Mouse (Mus musculus): ENCODE measurements around the gene Fbxo46. TPM values are rescaled to one million over a fixed set of nuclear protein-coding genes. Genes with fewer than 3 reads are reported as not detected.

The Fbxo46 gene
- polyA plus RNA-seq, 1 experiment = 7.6 TPM

DNA sequence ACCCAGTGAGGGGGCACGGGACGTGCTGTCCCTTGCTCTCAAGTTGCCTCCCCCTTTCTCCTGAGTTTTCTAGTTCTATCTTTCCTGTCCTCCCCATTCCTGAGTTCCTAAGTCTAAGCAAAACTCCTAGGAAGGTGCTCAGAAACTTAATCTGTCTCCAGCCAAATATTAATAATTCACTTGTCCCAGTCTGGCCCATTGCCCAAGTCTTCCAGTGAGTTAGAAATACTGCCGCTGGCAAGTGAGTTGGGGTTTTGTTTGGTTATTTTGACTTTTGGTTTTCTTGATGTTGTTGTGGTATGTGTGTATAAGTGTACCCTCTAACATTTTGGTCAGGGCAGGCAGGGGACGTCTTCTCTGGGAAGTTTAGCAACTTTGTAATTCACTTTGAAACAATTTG is 2.0 kb downstream of the Fbxo46 start:
- WGBS = 71% methylated on average over 4 of the region's 4 CpGs

DNA sequence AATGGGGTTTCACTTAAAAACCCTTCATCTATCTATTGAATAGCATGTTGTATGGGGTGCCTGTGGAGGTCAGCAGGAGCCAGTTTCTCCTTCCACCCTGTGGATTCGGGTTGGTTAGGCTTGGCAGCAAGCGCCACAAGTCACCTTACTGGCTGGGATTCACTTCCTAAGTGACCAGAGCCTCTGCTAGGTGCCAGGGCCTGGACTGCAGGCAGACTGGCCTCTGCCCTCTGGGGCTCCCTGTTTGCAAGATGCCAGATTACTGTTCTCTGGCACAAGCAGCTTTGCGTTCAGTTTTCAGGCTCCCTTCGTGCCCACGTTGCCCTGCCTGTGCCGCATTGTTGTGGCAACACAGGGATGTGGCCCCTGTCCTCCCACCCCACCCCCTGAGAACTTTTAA is 5.1 kb downstream of the Fbxo46 start:
- WGBS = 44% methylated on average over 6 of the region's 6 CpGs
- no peak for TF ChIP-seq POLR2A (IDR thresholded peaks at IDR 0.05; ENCODE audit: borderline replicate concordance, insufficient read depth, low read length)
- no peak for TF ChIP-seq CTCF (IDR thresholded peaks at IDR 0.05; ENCODE audit: borderline replicate concordance, insufficient read depth, low read depth, low read length)
- no peaks in the 10 kb centered on the region for H3K4me1 ChIP-seq (ENCODE audit: control insufficient read depth, insufficient read depth, low read length)
- no peak overlapping the region for H3K27ac ChIP-seq (ENCODE audit: insufficient read depth, low read length)
- no peaks in the 10 kb centered on the region for H3K27me3 ChIP-seq (ENCODE audit: control insufficient read depth, insufficient read depth, low read length)
- DNase-seq = no peak
- no peak overlapping the region for H3K4me3 ChIP-seq (replicated peaks; ENCODE audit: insufficient read depth, low read depth, low read length)

More for the DNA sequence above, 2.0 kb downstream of the Fbxo46 start:
- no peak for DNase-seq
- no peaks in the 10 kb centered on the region for H3K27me3 ChIP-seq (ENCODE audit: control insufficient read depth, insufficient read depth, low read length)
- no peak for TF ChIP-seq CTCF (IDR thresholded peaks at IDR 0.05; ENCODE audit: borderline replicate concordance, insufficient read depth, low read depth, low read length)
- TF ChIP-seq POLR2A (IDR thresholded peaks at IDR 0.05; ENCODE audit: borderline replicate concordance, insufficient read depth, low read length) = no peak
- no peak overlapping the region for H3K4me3 ChIP-seq (replicated peaks; ENCODE audit: insufficient read depth, low read depth, low read length)
- no peak overlapping the region for H3K27ac ChIP-seq (ENCODE audit: insufficient read depth, low read length)
- peaks cover 4% of the 10 kb centered on the region; the same call in 1 of the 2 replicates for H3K4me1 ChIP-seq (ENCODE audit: control insufficient read depth, insufficient read depth, low read length)

DNA sequence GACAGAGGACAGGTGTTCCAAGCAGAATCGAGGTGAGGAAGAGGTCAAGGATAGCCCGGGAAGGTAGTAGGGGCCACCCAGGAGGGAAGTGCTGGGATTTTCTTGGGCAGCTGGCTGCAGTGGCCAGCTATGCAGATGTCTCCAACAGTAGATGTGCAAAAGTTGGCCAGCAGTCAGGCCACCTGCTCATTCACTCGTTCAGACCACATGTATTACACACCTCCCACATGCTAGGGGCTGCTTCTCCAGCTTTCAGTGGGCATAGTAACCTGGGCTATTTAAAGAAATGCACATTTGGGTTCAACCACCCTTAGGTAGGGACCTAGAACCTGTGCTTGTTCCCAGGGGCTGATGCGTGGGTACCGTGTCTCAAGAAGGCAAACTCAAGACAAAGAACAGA is 8.1 kb downstream of the Fbxo46 start:
- TF ChIP-seq CTCF (IDR thresholded peaks at IDR 0.05; ENCODE audit: borderline replicate concordance, insufficient read depth, low read depth, low read length) = no peak
- TF ChIP-seq POLR2A (IDR thresholded peaks at IDR 0.05; ENCODE audit: borderline replicate concordance, insufficient read depth, low read length) = no peak
- no peak for DNase-seq
- Histone ChIP-seq H3K27ac (ENCODE audit: insufficient read depth, low read length) (no peak overlapping the region), H3K4me3 (replicated peaks; ENCODE audit: insufficient read depth, low read depth, low read length) (no peak overlapping the region), H3K27me3 (ENCODE audit: control insufficient read depth, insufficient read depth, low read length) (no peaks in the 10 kb centered on the region), H3K4me1 (ENCODE audit: control insufficient read depth, insufficient read depth, low read length) (no peaks in the 10 kb centered on the region)
- 69% methylated on average over 5 of the region's 5 CpGs for WGBS

DNA sequence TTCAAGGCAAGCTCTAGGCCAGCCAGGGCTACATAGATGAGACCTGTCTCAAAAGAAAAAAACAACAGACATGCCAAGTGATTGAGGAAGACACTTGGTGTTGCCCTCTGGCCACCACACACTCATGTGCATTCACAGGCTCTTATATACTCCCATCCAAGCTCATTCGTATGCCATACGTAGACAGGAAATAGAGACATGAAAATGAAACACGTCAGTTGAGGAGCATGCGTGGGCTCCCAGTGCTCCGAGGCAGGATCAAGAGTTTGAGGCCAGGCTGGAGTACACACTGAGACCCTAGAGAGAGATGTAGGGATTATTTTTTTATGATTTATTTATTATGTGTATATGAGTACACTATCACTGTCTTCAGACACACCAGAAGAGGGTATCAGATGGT is 9.7 kb downstream of the Fbxo46 start:
- no peak overlapping the region for H3K27ac ChIP-seq (ENCODE audit: insufficient read depth, low read length)

DNA sequence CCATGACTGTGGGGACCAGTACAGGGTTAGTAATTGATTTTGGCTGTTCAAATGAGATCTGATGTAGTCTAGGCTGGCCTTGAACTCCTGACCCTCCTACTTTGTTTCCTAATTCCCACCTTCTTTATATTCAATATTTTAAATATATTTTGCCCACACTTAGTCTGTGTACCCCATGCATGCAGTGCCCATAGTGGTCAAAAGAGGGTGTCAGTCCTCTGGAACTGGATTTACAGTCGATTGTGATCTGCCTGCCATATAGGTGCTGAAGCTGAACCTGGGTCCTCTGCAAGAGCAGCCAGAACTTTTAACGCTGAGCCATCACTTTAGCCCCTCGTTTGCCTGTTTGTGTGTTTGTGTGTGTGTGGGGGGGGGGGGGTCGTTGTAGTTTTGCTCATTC is 11.0 kb downstream of the Fbxo46 start:
- TF ChIP-seq POLR2A (IDR thresholded peaks at IDR 0.05; ENCODE audit: borderline replicate concordance, insufficient read depth, low read length) = no peak
- no peak; the same call in 1 of the 2 replicates for TF ChIP-seq CTCF (IDR thresholded peaks at IDR 0.05; ENCODE audit: borderline replicate concordance, insufficient read depth, low read depth, low read length)
- DNase-seq = no peak
- peak overlapping the region; percentile 24 for H3K4me3 ChIP-seq (replicated peaks; ENCODE audit: insufficient read depth, low read depth, low read length)
- WGBS = 25% methylated on average over 4 of the region's 4 CpGs
- H3K27ac ChIP-seq (ENCODE audit: insufficient read depth, low read length) = no peak overlapping the region; the same call in 1 of the 2 replicates
- H3K27me3 ChIP-seq (ENCODE audit: control insufficient read depth, insufficient read depth, low read length) = no peaks in the 10 kb centered on the region
- H3K4me1 ChIP-seq (ENCODE audit: control insufficient read depth, insufficient read depth, low read length) = no peaks in the 10 kb centered on the region; the same call in 1 of the 2 replicates

More for the DNA sequence above, 9.7 kb downstream of the Fbxo46 start:
- Histone ChIP-seq H3K4me3 (replicated peaks; ENCODE audit: insufficient read depth, low read depth, low read length) (no peak overlapping the region), H3K4me1 (ENCODE audit: control insufficient read depth, insufficient read depth, low read length) (no peaks in the 10 kb centered on the region), H3K27me3 (ENCODE audit: control insufficient read depth, insufficient read depth, low read length) (no peaks in the 10 kb centered on the region)
- DNase-seq = no peak
- 91% methylated on average over 5 of the region's 5 CpGs for WGBS
- TF ChIP-seq POLR2A (IDR thresholded peaks at IDR 0.05; ENCODE audit: borderline replicate concordance, insufficient read depth, low read length) = no peak
- no peak for TF ChIP-seq CTCF (IDR thresholded peaks at IDR 0.05; ENCODE audit: borderline replicate concordance, insufficient read depth, low read depth, low read length)

DNA sequence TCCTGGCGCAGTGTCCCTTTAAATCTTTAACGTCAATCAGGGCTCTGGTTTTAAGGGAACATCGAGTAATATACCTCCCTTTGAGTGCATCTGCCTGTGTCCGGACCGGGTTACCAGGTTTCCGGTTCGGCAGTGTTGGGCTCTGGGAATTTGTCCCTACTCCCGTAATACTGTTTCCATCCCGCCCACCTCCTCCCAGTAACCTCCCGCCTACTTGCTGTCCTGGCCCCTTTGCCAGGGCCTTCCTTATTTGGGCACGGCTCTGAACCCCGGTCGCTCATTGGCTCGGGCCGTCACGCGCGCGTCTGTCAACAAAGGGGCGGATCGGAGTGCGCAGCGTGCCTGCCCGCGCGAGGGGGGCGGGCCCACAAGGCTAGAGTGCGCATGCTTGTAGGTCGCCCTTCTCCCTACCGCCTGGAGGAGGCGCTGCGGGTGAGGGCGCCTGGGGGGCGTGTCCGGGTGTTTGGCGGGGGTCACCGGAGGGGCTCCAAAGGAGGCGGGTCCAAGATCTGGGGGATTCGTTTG is 11.7 kb downstream of the Fbxo46 start:
- WGBS = under 1% methylated on average over 39 of the region's 39 CpGs

DNA sequence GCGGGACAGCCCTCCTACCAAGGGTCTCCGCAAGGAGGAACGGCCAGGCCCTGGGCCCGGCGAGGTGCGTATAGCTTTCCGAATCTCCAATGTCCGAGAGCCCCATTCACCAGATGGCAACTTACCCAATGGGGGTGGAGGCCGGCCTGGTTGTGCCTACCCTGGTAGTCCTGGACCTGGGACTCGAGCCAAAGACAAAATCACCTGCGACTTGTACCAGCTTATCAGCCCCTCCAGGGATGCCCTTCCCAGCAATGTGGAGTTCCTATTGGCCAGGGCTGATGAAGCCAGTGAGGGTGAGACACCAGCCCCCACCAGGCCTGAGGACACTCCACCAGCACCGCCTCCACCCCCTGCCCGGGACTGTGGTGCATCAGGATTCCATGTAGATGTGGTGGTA is 16.5 kb downstream of the Fbxo46 start:
- TF ChIP-seq CTCF (IDR thresholded peaks at IDR 0.05; ENCODE audit: borderline replicate concordance, insufficient read depth, low read depth, low read length) = no peak
- no peak for TF ChIP-seq POLR2A (IDR thresholded peaks at IDR 0.05; ENCODE audit: borderline replicate concordance, insufficient read depth, low read length)
- no peak overlapping the region for H3K27ac ChIP-seq (ENCODE audit: insufficient read depth, low read length)
- no peak for DNase-seq
- peaks cover 8% of the 10 kb centered on the region for H3K4me1 ChIP-seq (ENCODE audit: control insufficient read depth, insufficient read depth, low read length)
- no peaks in the 10 kb centered on the region for H3K27me3 ChIP-seq (ENCODE audit: control insufficient read depth, insufficient read depth, low read length)
- WGBS = 73% methylated on average over 13 of the region's 13 CpGs
- H3K4me3 ChIP-seq (replicated peaks; ENCODE audit: insufficient read depth, low read depth, low read length) = no peak overlapping the region

More for the DNA sequence above, 11.7 kb downstream of the Fbxo46 start:
- Histone ChIP-seq H3K27me3 (ENCODE audit: control insufficient read depth, insufficient read depth, low read length) (no peaks in the 10 kb centered on the region), H3K4me1 (ENCODE audit: control insufficient read depth, insufficient read depth, low read length) (peaks cover 3% of the 10 kb centered on the region), H3K27ac (ENCODE audit: insufficient read depth, low read length) (no peak overlapping the region), H3K4me3 (replicated peaks; ENCODE audit: insufficient read depth, low read depth, low read length) (peak overlapping the region; percentile 47)
- DNase-seq = peak; percentile 94 to 99
- TF ChIP-seq CTCF (IDR thresholded peaks at IDR 0.05; ENCODE audit: borderline replicate concordance, insufficient read depth, low read depth, low read length) (peak; percentile 62; the same call in 1 of the 2 replicates), POLR2A (IDR thresholded peaks at IDR 0.05; ENCODE audit: borderline replicate concordance, insufficient read depth, low read length) (peak; percentile 4; the same call in 1 of the 2 replicates)

DNA sequence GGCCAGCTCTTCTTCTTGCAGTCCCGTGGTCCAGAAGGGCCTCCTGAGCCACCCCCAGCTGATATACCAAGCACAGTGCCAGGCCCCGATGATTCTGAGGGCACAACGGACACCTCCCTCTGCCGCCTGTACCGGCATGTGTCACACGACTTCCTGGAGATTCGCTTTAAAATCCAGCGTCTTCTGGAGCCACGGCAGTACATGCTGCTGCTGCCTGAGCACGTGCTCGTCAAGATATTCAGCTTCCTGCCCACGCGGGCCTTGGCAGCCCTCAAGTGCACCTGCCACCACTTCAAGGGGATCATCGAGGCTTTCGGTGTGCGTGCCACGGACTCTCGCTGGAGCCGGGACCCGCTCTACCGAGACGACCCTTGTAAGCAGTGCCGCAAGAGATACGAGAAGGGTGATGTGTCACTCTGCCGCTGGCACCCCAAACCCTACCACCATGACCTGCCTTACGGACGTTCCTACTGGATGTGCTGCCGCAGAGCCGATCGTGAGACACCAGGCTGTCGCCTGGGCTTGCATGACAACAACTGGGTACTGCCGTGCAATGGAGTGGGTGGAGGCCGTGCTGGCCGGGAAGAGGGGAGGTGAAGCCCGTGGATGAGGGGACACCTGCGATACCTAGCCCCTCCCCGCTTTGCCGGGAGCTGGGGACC is 17.1 kb downstream of the Fbxo46 start:
- Histone ChIP-seq H3K27ac (ENCODE audit: insufficient read depth, low read length) (no peak overlapping the region), H3K4me3 (replicated peaks; ENCODE audit: insufficient read depth, low read depth, low read length) (no peak overlapping the region), H3K4me1 (ENCODE audit: control insufficient read depth, insufficient read depth, low read length) (peaks cover 8% of the 10 kb centered on the region), H3K27me3 (ENCODE audit: control insufficient read depth, insufficient read depth, low read length) (no peaks in the 10 kb centered on the region)
- WGBS = 65% methylated on average over 38 of the region's 38 CpGs
- no peak for TF ChIP-seq POLR2A (IDR thresholded peaks at IDR 0.05; ENCODE audit: borderline replicate concordance, insufficient read depth, low read length)
- no peak for TF ChIP-seq CTCF (IDR thresholded peaks at IDR 0.05; ENCODE audit: borderline replicate concordance, insufficient read depth, low read depth, low read length)
- no peak for DNase-seq

Measured in cerebellum, adult 2 months (tissue).